In genomic region chr15:85987896-85988295, GRCm38 (mm10) we compare ENCODE assay signal across 19 mouse cellular contexts.
"Had no signal": no experiment of that assay in that cellular context is flagged by ENCODE, and none has a peak within 500 bp of the region (broad histone marks: within the 10 kb centered on the region; RNA-seq: fewer than 3 reads in every experiment).

No protein-coding gene starts in this region.

- H3K27me3 ChIP-seq: heart, embryonic 15.5 days; intestine, embryonic 15.5 days; limb, embryonic 13.5 days; limb, embryonic 15.5 days had no signal

- ATAC-seq: hindbrain, embryonic 16.5 days; inflammation-experienced regulatory T-cells, adult 6 months; intestine, embryonic 15.5 days; intestine, postnatal 0 days; liver, embryonic 12.5 days had no signal

- DNase-seq: gastrocnemius, postnatal 14 days; gastrocnemius, postnatal 36 days; heart, adult 11 months; heart, adult 2 months; heart, postnatal 4 days; kidney, adult 18-20 months; kidney, adult 8-10 months; kidney, postnatal 10 days; kidney, postnatal 25 days; kidney, postnatal 4 days; left cerebral cortex, postnatal 4 days had no signal
